Mouse (Mus musculus) neural tube, embryonic 15.5 days (tissue): ENCODE data around the gene Ccsap. TPM values are rescaled to one million over a fixed set of nuclear protein-coding genes. Genes with fewer than 3 reads are reported as not detected.
"Not testable (repeated sequence)": the region's sequence is repeated elsewhere in the genome, so short reads cannot be mapped to it uniquely, and the experiment has no call there.

Experiments used
- ATAC-seq: fragments of 200-750 bp; cut with Nextera tagmentation; 2 replicates; pipeline ENCODE4 v1.8.0; 2017; ENCODE audit warnings: mild to moderate bottlenecking, moderate TSS enrichment, moderate library complexity; ENCODE audit not compliant: low FRiP score
- H3K27ac ChIP-seq: fragments of 300-500 bp; sonication (generic); replicated peaks from 2 replicates; pipeline ENCODE4 v1.5.1; 2015; ENCODE audit warnings: mild to moderate bottlenecking, inconsistent platforms
- H3K27me3 ChIP-seq: fragments of 300-500 bp; sonication (generic); replicated peaks from 2 replicates; pipeline ENCODE4 v1.6.1; 2015; ENCODE audit warnings: inconsistent platforms
- H3K36me3 ChIP-seq: fragments of 300-500 bp; sonication (generic); 2 replicates; pipeline ENCODE4 v1.6.1; 2015; ENCODE audit warnings: inconsistent platforms
- H3K4me1 ChIP-seq: fragments of 300-500 bp; sonication (generic); 2 replicates; pipeline ENCODE4 v1.6.1; 2015; ENCODE audit warnings: inconsistent platforms
- H3K4me2 ChIP-seq: fragments of 300-500 bp; sonication (generic); 2 replicates; pipeline ENCODE4 v1.6.1; 2015; ENCODE audit warnings: inconsistent platforms, mild to moderate bottlenecking, moderate library complexity
- H3K4me3 ChIP-seq: fragments of 300-500 bp; sonication (generic); replicated peaks from 2 replicates; pipeline ENCODE4 v1.5.1; 2015; ENCODE audit warnings: mild to moderate bottlenecking, inconsistent platforms
- H3K9ac ChIP-seq: fragments of 300-500 bp; sonication (generic); replicated peaks from 2 replicates; pipeline ENCODE4 v1.6.1; 2015; ENCODE audit warnings: mild to moderate bottlenecking, inconsistent platforms
- H3K9me3 ChIP-seq: fragments of 300-500 bp; sonication (generic); replicated peaks from 2 replicates; pipeline ENCODE4 v1.6.1; 2016; ENCODE audit warnings: inconsistent platforms
- WGBS: fragments of 180-500 bp; shearing (Covaris S2); methylation state at CpG from one replicate; pipeline ENCODE4 v1.1.7; 2015; ENCODE audit warnings: mixed read lengths; 5-methylcytosine and 5-hydroxymethylcytosine counted together
- polyA plus RNA-seq: library from polyadenylated mRNA; unstranded; fragments of >200 nt; fragmentation: Nextera tagmentation; extraction: Ambion mirVana; gene quantifications from 2 replicates; pipeline ENCODE4 v1.2.1, GENCODE M21; 2015

Gene Ccsap
- polyA plus RNA-seq, 1 experiment from 2014 or later = 4.2 TPM

DNA sequence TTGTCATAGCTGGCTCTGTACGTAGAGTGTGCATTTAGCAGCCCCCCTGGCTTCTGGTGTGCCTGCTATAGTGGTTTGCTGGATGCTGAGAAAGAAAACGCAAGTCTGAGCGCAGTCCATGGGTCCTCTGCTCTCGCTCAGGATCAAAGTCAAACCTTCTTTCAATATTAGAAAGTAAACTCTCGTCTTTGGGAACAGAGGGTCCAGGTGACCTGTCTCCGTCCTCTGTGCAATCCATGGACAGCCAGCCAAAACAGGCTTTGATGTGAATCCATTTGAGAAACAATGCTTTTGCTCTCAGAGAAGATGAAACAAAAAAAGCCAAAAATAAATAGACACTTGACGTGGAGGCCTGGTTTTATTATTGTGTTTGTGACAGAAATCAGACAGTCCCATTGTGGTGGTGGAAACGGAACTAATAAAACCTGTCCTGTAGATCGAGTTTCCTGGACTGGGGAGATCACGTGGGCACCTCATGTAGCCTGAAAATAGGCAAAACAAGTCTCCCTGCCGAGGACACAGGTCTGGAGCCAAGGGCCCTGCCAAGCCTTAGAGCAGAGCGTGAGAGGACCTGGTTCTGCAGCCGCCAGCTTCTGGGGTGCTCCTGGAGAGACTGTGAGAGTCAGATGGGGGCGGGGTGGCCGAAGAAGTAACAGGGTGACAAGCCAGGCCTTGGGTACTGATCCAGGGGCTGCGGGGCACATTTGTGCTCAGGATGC, 46.7 kb downstream of the Ccsap start:
- Histone ChIP-seq H3K9ac (0 out of 2 replicates have a peak overlapping the region, but pooled peaks have one; percentile 5), H3K4me3 (no peak overlapping the region), H3K27me3 (no peaks in the 10 kb centered on the region), H3K36me3 (peaks cover 6% of the 10 kb centered on the region; the same call in 1 of the 2 replicates), H3K27ac (no peak overlapping the region; the same call in 1 of the 2 replicates), H3K4me1 (peaks cover 15% of the 10 kb centered on the region), H3K9me3 (no peaks in the 10 kb centered on the region), H3K4me2 (no peak overlapping the region)
- 76% methylated on average over 16 of the region's 16 CpGs for WGBS
- no peak for ATAC-seq

DNA sequence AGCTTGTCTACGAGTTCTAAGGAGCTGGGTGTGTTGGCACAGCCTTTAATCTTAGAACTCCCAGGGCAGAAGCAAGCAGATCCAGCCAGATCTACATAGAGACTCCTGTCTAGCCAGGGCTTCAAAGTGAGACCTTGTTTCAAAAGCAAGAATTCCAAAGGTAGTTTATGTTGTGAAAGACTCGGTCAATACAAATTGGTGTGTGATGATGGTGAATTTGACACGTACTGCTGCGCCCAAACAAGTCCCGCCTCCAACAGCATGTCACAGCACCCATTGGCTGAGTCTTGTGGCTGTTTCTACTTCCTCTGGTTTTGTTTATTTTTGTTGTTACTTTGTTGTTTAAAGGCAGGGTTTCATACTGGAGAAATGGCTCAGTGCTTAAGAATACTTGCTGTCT, 47.8 kb downstream of the Ccsap start:
- Histone ChIP-seq H3K36me3 (peaks cover 6% of the 10 kb centered on the region; the same call in 1 of the 2 replicates), H3K27ac (no peak overlapping the region)
- 85% methylated on average over 5 of the region's 5 CpGs for WGBS

DNA sequence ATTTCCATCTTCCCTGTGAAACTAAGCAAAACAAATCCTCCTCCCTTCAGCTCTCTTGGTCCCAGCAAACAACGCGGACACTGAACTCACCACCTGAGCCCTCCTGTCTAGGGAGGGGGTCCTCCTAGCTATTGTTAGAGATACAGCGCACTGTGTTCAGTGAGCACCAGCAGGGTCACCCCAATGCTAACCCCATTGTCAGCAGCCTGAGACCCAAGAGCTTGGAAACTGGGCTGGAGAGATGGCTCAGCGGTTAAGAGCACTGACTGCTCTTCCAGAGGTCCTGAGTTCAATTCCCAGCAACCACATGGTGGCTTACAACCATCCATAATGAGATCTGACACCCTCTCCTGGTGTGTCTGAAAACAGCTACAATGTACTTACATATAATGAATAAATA, 50.7 kb downstream of the Ccsap start:
- not testable (repeated sequence) for H3K9ac ChIP-seq, ATAC-seq, H3K9me3 ChIP-seq, H3K27me3 ChIP-seq, H3K27ac ChIP-seq, H3K36me3 ChIP-seq, H3K4me2 ChIP-seq, H3K4me3 ChIP-seq
- H3K4me1 ChIP-seq = peaks cover 39% of the 10 kb centered on the region
- WGBS = 90% methylated on average over 4 of the region's 4 CpGs

More for the DNA sequence above, 47.8 kb downstream of the Ccsap start:
- Histone ChIP-seq H3K9ac (no peak overlapping the region), H3K9me3 (no peaks in the 10 kb centered on the region), H3K4me2 (no peak overlapping the region), H3K4me1 (peaks cover 26% of the 10 kb centered on the region), H3K27me3 (no peaks in the 10 kb centered on the region), H3K4me3 (no peak overlapping the region)
- ATAC-seq = no peak

DNA sequence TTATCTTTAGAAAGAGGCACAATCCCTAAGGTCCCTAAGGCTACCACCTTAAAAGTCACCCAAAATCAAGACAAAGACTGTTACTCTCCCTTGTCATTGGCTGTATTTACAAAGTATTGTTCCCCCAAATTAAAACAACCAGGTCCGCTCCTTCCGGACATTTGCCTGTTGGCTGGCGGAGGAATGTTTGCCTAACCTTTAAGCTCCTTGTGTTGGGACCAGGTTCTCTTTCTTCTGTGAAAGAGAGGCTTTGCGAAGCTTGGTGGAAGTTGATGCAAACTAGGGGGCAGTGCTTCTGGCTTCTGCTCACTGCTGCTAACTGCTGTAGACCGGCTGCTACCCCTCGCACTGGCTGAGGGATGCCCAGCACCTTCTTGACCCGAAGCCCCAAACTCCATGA, 51.3 kb downstream of the Ccsap start:
- ATAC-seq = no peak
- peaks cover 39% of the 10 kb centered on the region for H3K4me1 ChIP-seq
- no peak overlapping the region for H3K27ac ChIP-seq
- H3K36me3 ChIP-seq = peaks cover 2% of the 10 kb centered on the region; the same call in 1 of the 2 replicates
- 81% methylated on average over 7 of the region's 7 CpGs for WGBS
- no peaks in the 10 kb centered on the region for H3K27me3 ChIP-seq
- H3K9ac ChIP-seq = no peak overlapping the region
- no peaks in the 10 kb centered on the region for H3K9me3 ChIP-seq
- no peak overlapping the region for H3K4me2 ChIP-seq
- no peak overlapping the region for H3K4me3 ChIP-seq

DNA sequence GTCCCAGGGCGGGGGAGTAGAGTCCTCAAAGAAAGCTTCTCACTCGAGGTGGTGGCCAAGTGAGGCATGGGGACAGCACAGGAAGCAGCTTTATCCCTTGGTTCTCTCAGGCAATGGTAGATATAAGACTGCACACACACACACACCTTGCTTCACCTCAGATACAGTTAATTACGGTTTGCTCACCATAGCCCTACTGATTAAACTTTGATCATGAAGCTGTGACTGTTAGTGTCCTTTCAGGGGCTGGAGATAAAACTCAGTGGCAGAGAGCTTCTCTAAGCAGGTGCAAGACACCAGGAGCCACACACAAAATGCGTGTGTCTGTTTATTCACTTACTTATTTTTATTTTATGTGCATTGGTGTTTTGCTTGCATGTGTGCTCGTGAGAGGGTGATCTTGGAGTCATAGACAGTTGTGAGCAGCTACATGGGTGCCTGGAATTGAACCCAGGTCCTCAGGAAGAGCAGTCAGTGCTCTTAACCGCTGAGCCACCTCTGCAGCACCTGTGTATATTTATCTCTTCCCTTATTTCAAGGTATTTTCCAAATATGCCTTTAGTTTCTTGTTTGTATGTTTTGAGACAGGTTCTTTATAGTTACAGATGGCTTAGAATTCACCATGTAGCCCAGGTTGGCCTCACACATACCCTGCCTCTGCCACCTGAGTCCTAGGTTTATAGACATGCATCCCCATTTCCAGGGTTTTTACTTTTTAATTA, 52.0 kb downstream of the Ccsap start:
- peaks cover 2% of the 10 kb centered on the region; the same call in 1 of the 2 replicates for H3K36me3 ChIP-seq
- H3K4me2 ChIP-seq = peak overlapping the region; percentile 79
- ATAC-seq = no peak
- H3K4me1 ChIP-seq = peaks cover 37% of the 10 kb centered on the region
- H3K4me3 ChIP-seq = peak overlapping the region; percentile 87; the same call in 1 of the 2 replicates
- H3K9ac ChIP-seq = no peak overlapping the region
- H3K27me3 ChIP-seq = no peaks in the 10 kb centered on the region
- 73% methylated on average over 6 of the region's 6 CpGs for WGBS
- no peaks in the 10 kb centered on the region for H3K9me3 ChIP-seq
- H3K27ac ChIP-seq = no peak overlapping the region

DNA sequence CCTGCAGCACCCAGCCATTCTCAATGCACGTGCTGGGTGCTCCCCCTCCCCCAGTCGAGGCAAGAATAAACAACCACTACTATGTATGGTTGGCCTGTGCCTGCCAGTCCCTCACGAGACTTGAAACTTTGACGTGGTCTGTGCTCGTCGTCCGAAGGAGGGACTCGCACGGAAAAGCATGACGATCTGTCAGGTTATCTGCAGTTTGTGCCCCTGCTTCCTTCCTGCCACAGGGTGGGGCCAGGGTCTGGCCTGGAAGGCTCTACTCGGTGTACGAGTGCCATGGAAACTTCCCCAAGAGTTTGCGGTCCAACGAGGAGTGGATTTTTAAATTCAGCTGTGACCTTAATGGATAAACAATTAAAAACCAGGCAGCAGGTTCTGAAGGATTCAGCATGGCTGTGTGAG, 53.0 kb downstream of the Ccsap start:
- no peak for ATAC-seq
- H3K27ac ChIP-seq = no peak overlapping the region
- WGBS = 9% methylated on average over 14 of the region's 14 CpGs
- peak overlapping the region; percentile 79 for H3K4me2 ChIP-seq
- no peaks in the 10 kb centered on the region for H3K27me3 ChIP-seq
- peak overlapping the region; percentile 87 for H3K4me3 ChIP-seq
- H3K9ac ChIP-seq = peak overlapping the region; percentile 96; the same call in 1 of the 2 replicates
- peaks cover 2% of the 10 kb centered on the region; the same call in 1 of the 2 replicates for H3K36me3 ChIP-seq
- H3K9me3 ChIP-seq = no peaks in the 10 kb centered on the region
- H3K4me1 ChIP-seq = peaks cover 37% of the 10 kb centered on the region

DNA sequence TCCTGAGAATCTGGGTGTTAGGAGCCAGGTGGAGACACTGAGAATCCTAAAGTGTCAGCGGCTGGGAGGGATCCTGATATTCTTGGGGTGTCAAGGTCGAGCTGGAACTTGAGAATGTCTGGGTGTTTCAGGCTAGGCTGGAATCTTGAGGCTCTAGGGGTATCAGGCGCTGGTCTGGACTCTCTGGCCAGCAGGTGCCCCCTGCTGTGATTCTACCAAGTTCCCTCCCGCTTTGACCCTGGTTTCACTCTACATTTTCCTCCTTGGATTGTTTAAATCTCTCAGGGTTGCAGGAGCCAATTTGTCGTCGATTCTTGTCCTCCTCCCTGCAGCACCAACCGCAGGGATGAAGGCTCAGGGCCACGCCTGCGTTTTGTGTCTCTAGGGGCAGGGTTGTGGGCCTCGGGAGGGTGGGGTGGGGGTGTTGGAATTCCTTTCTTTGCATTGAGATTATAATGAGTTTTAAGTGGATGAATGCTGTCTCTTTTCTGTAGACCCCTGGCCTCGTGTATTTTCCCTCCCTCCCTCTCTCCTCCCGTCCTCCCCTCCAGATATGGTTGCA, 53.6 kb downstream of the Ccsap start:
- H3K4me3 ChIP-seq = peak overlapping the region; percentile 87
- H3K27me3 ChIP-seq = no peaks in the 10 kb centered on the region
- H3K36me3 ChIP-seq = peaks cover 2% of the 10 kb centered on the region; the same call in 1 of the 2 replicates
- ATAC-seq = peak; percentile 3; the same call in 1 of the 2 replicates
- peak overlapping the region; percentile 96 for H3K9ac ChIP-seq
- H3K4me2 ChIP-seq = peak overlapping the region; percentile 79
- H3K4me1 ChIP-seq = peaks cover 37% of the 10 kb centered on the region
- no peaks in the 10 kb centered on the region for H3K9me3 ChIP-seq
- 1% methylated on average over 12 of the region's 12 CpGs for WGBS
- peak overlapping the region; percentile 89 for H3K27ac ChIP-seq

DNA sequence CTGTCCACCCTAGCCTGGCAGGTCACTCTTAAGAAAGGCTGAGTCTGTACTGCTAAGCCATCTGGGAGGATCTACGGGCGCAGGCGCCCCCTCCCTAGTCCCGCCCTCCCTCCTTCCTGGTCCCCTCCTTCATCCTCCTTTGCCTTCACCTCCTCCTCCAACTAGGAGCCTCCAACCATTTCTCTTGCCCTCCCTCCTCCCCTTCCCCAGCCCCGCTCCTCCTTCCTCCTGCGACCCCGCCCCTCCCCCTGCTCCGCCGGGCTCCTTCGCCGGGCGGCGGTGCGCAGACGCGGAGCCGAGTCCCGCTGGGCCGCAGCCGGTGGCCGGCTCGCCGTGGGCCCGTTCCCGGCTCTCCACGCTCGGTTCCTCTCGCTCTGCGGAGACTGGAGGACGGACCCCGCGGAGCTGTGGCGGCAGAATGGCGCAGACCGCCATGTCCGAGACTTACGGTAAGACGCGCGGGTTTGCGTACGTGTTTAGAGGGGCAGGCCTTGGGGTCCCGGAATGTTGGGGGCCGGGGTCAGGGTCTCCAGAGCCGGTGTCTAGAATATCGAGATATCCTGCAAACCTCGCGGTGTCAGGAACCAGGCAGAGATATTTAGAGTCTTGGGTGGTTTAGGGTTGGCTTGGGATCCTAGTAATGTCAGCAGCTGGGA, 54.2 kb downstream of the Ccsap start, which contains the start of gene Rab4a:
TSS of gene Rab4a (plus strand) at position 268 of the 656 bp plus-strand sequence.
- peak within 1 kb of the TSS; percentile 79 for H3K4me2 ChIP-seq
- H3K27me3 ChIP-seq = no peaks in the 10 kb centered on the region
- H3K9me3 ChIP-seq = no peaks in the 10 kb centered on the region
- H3K9ac ChIP-seq = peak within 1 kb of the TSS; percentile 96
- ATAC-seq = peak; percentile 92
- H3K36me3 ChIP-seq = peaks cover 2% of the 10 kb centered on the region; the same call in 1 of the 2 replicates
- peaks cover 37% of the 10 kb centered on the region for H3K4me1 ChIP-seq
- peak within 1 kb of the TSS; percentile 89 for H3K27ac ChIP-seq
- peak within 1 kb of the TSS; percentile 87 for H3K4me3 ChIP-seq
- 3% methylated on average over 48 of the region's 48 CpGs for WGBS

DNA sequence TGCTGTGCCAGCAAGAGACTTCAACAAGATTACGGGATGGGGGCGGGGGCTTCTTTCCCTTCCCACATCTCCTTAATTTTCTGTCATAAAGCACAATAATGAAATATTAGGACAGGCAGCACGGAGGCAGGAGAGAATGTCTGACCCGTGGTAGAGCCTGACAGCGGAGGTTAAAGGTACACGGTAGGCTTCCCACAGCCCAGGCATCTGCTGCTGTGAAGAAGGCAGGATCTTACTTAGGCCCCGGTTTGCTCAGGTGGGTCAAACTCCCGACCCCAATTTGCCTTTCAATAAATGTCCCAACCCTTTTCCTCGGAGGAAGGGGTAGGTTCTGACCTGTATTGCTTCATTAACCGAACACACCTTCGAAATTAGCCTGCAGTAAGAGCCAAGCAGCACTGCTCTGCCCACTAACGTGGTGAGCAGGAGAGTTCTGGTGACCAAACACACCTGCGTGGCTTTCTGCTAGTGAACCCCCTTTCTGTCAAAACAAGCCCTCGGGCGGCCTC, 54.7 kb downstream of the Ccsap start:
- no peaks in the 10 kb centered on the region for H3K9me3 ChIP-seq
- peaks cover 36% of the 10 kb centered on the region for H3K4me1 ChIP-seq
- H3K4me2 ChIP-seq = peak overlapping the region; percentile 79
- peak; percentile 23; the same call in 1 of the 2 replicates for ATAC-seq
- peak overlapping the region; percentile 89 for H3K27ac ChIP-seq
- peaks cover 2% of the 10 kb centered on the region; the same call in 1 of the 2 replicates for H3K36me3 ChIP-seq
- peak overlapping the region; percentile 87 for H3K4me3 ChIP-seq
- H3K9ac ChIP-seq = peak overlapping the region; percentile 96
- H3K27me3 ChIP-seq = no peaks in the 10 kb centered on the region
- 19% methylated on average over 15 of the region's 15 CpGs for WGBS

DNA sequence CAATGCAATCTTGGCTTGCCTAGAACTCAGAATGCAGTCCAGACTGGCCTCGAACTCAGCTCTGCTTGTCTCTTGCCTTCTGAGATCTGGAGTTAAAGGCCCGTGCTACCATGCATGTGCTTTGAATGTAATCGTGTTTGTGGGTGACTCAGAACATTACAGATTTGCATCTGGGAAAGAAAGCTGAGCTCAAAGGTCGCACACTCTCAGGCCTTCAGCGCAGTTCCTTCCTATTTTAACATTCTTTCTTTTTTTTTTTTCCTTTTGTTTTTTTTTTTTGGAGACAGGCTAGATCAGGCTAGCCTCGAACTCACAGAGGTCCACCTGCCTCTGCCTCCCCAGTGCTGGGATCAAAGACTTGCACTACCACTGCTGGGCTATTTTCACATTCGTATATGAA, 55.4 kb downstream of the Ccsap start:
- Histone ChIP-seq H3K9ac (no peak overlapping the region), H3K27me3 (no peaks in the 10 kb centered on the region), H3K27ac (no peak overlapping the region), H3K9me3 (no peaks in the 10 kb centered on the region), H3K4me2 (no peak overlapping the region), H3K36me3 (no peaks in the 10 kb centered on the region), H3K4me1 (peaks cover 33% of the 10 kb centered on the region), H3K4me3 (no peak overlapping the region)
- no peak for ATAC-seq
- 88% methylated on average over 7 of the region's 7 CpGs for WGBS

DNA sequence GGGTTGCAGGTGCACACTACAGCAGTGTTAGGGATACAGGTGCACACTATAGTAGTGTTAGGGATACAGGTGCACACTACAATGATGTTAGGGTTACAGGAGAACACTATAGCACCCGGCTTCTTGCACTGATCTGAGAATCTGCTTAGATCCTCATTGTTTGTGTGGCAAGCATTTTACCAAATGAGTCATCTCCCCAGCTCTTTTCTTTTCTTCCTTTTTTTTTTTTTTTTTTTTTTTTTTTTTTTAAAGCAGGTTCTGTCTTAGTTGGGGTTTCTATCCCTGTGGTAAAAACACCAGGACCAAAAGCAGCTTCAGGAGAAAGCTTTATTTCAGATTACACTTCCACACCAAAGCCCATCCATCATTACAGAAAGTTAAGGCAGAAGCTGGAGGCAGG, 56.4 kb downstream of the Ccsap start:
- no peak for ATAC-seq
- WGBS = 85% methylated on average over 1 of the region's 1 CpGs
- H3K27me3 ChIP-seq = no peaks in the 10 kb centered on the region

More for the DNA sequence above, 56.4 kb downstream of the Ccsap start:
- H3K27ac ChIP-seq = no peak overlapping the region
- no peak overlapping the region for H3K9ac ChIP-seq
- no peaks in the 10 kb centered on the region for H3K9me3 ChIP-seq
- no peak overlapping the region for H3K4me2 ChIP-seq
- H3K4me3 ChIP-seq = no peak overlapping the region
- H3K36me3 ChIP-seq = no peaks in the 10 kb centered on the region
- peaks cover 29% of the 10 kb centered on the region for H3K4me1 ChIP-seq
